Mouse (Mus musculus) ES-E14 (cell line): Measurements from ENCODE around the gene Tnnc2. TPM values are rescaled to one million over a fixed set of nuclear protein-coding genes. Genes with fewer than 3 reads are reported as not detected.

Source experiments
- DNase-seq: peaks from one replicate; pipeline ENCODE4 v3.0.0-alpha.2; 2013; ENCODE audit warnings: low read depth, low spot score
- H3K27ac ChIP-seq: 2 replicates; pipeline ENCODE4 v1.5.1; 2012; ENCODE audit warnings: low read depth, mild to moderate bottlenecking, low read length, moderate library complexity, mixed read lengths; ENCODE audit not compliant: poor library complexity, insufficient read depth, severe bottlenecking
- H3K36me3 ChIP-seq: 2 replicates; pipeline ENCODE4 v1.6.1; 2012; ENCODE audit warnings: mild to moderate bottlenecking, low read length, moderate library complexity, mixed read lengths; ENCODE audit not compliant: control insufficient read depth, poor library complexity, insufficient read depth, severe bottlenecking
- H3K4me1 ChIP-seq, 2 experiments: fragments of 150-350 bp in 1 of 2; sonication (generic) in 1 of 2; 2 replicates each; pipeline ENCODE4 v1.6.1; 2012; ENCODE audit warnings: low read length in 2 of 2, mild to moderate bottlenecking in 1 of 2, mixed read lengths in 1 of 2; ENCODE audit not compliant: control insufficient read depth in 2 of 2, insufficient read depth in 2 of 2, poor library complexity in 1 of 2
- H3K4me3 ChIP-seq, 2 experiments: fragments of 150-350 bp in 1 of 2; sonication (generic) in 1 of 2; 2 replicates each; pipeline ENCODE4 v1.5.1; 2012; ENCODE audit warnings: low read length in 2 of 2, low read depth in 1 of 2, mild to moderate bottlenecking in 1 of 2, mixed read lengths in 1 of 2; ENCODE audit not compliant: insufficient read depth in 1 of 2, poor library complexity in 1 of 2, severe bottlenecking in 1 of 2
- H3K9ac ChIP-seq: 2 replicates; pipeline ENCODE4 v1.6.1; 2012; ENCODE audit warnings: low read depth, mild to moderate bottlenecking, low read length, mixed read lengths; ENCODE audit not compliant: poor library complexity, insufficient read depth, severe bottlenecking
- H3K9me3 ChIP-seq: fragments of 150-350 bp; sonication (generic); 2 replicates; pipeline ENCODE4 v1.6.1; 2012; ENCODE audit warnings: low read depth, mild to moderate bottlenecking, low read length; ENCODE audit not compliant: control insufficient read depth, insufficient read depth
- CHD2 ChIP-seq: IDR thresholded peaks from 2 replicates; pipeline ENCODE4 v1.6.1; 2014; ENCODE audit warnings: mild to moderate bottlenecking, low read depth, low read length, inconsistent platforms
- HCFC1 ChIP-seq: IDR thresholded peaks from 2 replicates; pipeline ENCODE4 v1.6.1; 2012; ENCODE audit warnings: low read length, inconsistent platforms, borderline replicate concordance; ENCODE audit not compliant: insufficient read depth
- MAFK ChIP-seq: IDR thresholded peaks from 2 replicates; pipeline ENCODE4 v1.6.1; 2014; ENCODE audit warnings: mild to moderate bottlenecking, low read depth, low read length, inconsistent platforms; ENCODE audit not compliant: insufficient read depth
- ZC3H11A ChIP-seq: IDR thresholded peaks from 2 replicates; pipeline ENCODE4 v1.6.1; 2012; ENCODE audit warnings: low read depth, mild to moderate bottlenecking, inconsistent platforms, low read length, borderline replicate concordance
- ZNF384 ChIP-seq: IDR thresholded peaks from 2 replicates; pipeline ENCODE4 v1.6.1; 2012; ENCODE audit warnings: low read depth, low read length, inconsistent platforms
- in situ Hi-C, 2 experiments: fragments of 600-800 bp; cut with MboI; formaldehyde crosslinking; loops; one replicate each; pipeline ENCODE4 v1.15.1; 2025; ENCODE audit warnings: low sequenced_read_pairs in 2 of 2, inconsistent platforms in 1 of 2; ENCODE audit not compliant: unreplicated experiment in 2 of 2
- total RNA-seq: library from RNA; depleted of rRNA; stranded (reverse); fragments of 300-350 nt; gene quantifications from 2 replicates; pipeline ENCODE4 v1.2.3, GENCODE M21; 2012

Tnnc2 gene
- total RNA-seq, 1 experiment, result 1.7 TPM

GRCm38 (mm10) chr2:164795868-164796267 lies 16.1 kb upstream of the Tnnc2 start:
- no peak for DNase-seq
- Histone ChIP-seq H3K27ac (no peak overlapping the region), H3K9me3 (no peaks in the 10 kb centered on the region), H3K9ac (no peak overlapping the region), H3K4me1 (peaks cover 3 to 12% of the 10 kb centered on the region in 2 experiments; a peak in 2 of 4 replicates), H3K4me3 (no peak overlapping the region), H3K36me3 (peaks cover 40% of the 10 kb centered on the region)
- in situ Hi-C loops, result no loop called here
- TF ChIP-seq ZNF384, result no peak
- TF ChIP-seq HCFC1, result no peak
- TF ChIP-seq MAFK, result no peak
- TF ChIP-seq CHD2, result no peak
- TF ChIP-seq ZC3H11A, result no peak

GRCm38 (mm10) chr2:164794293-164794692 lies 14.5 kb upstream of the Tnnc2 start:
- Histone ChIP-seq H3K4me1 (peaks cover 3 to 16% of the 10 kb centered on the region in 2 experiments; a peak in 2 of 4 replicates), H3K9ac (no peak overlapping the region), H3K27ac (no peak overlapping the region), H3K36me3 (peaks cover 34% of the 10 kb centered on the region), H3K9me3 (no peaks in the 10 kb centered on the region), H3K4me3 (no peak overlapping the region)
- TF ChIP-seq HCFC1 (no peak), ZNF384 (peak; percentile 62)
- DNase-seq, result peak; percentile 81
- in situ Hi-C loops, result no loop called here

GRCm38 (mm10) chr2:164793772-164794171 lies 14.0 kb upstream of the Tnnc2 start:
- in situ Hi-C loops, result no loop called here
- no peak overlapping the region for H3K9ac ChIP-seq
- no peak for DNase-seq
- peaks cover 7 to 20% of the 10 kb centered on the region in 2 experiments for H3K4me1 ChIP-seq
- H3K4me3 ChIP-seq, result no peak overlapping the region
- H3K27ac ChIP-seq, result no peak overlapping the region
- no peak for TF ChIP-seq ZNF384
- no peak for TF ChIP-seq CHD2
- no peak for TF ChIP-seq MAFK
- no peaks in the 10 kb centered on the region for H3K9me3 ChIP-seq
- H3K36me3 ChIP-seq, result peaks cover 34% of the 10 kb centered on the region

- no peak overlapping the region for H3K4me3 ChIP-seq
- in situ Hi-C loops, result no loop called here
- H3K27ac ChIP-seq, result peak overlapping the region; percentile 35; the same call in 1 of the 2 replicates
- H3K36me3 ChIP-seq, result peaks cover 33% of the 10 kb centered on the region
- peak; percentile 82 for DNase-seq
- no peak overlapping the region for H3K9ac ChIP-seq
- H3K4me1 ChIP-seq, result peaks cover 7 to 25% of the 10 kb centered on the region in 2 experiments
- H3K9me3 ChIP-seq, result no peaks in the 10 kb centered on the region
- TF ChIP-seq ZC3H11A, result no peak
- TF ChIP-seq CHD2, result no peak
- no peak for TF ChIP-seq MAFK
- TF ChIP-seq HCFC1, result no peak
- no peak for TF ChIP-seq ZNF384
These were observed 13.5 kb upstream of the Tnnc2 start for GRCm38 (mm10) chr2:164793236-164793635.
